ENCODE assay signal across 13 mouse cellular contexts in the genomic region with DNA sequence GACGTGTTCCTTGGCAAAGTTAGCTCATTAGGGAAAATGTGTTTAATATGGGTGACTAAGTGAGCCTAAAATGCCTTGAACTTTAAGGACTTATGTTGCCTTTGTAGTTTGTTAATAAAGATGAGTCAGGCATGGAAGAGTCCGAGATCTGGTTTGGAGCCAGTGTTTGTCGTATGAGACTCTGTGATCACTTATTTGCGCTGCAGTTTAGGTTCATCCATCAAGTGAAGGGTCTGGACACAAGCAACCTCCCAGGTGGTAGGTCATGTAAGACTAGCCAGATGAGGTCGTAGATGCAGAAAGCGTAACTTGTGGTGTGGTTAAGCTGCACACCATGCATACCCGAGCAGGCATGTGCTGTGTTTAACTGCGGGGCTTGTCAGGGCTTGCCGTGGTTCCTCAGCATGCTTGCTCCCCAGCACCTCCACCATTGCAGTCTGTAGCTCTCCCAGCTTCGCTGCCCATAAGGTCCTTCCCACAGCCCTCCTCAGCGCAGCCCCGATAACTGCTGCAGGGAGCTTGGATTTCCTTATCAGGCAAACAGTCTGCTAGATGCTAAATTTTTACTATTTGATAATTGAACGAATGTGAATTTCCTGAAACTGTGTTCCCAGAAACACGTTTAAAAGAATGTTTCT. TPM values are rescaled to one million over a fixed set of nuclear protein-coding genes. Genes with fewer than 3 reads are reported as not detected.
DNase-seq lines count a peak whose midpoint lies in the region; TF ChIP-seq lines count a peak whose summit lies in the region.
"Had no signal": no experiment of that assay in that cellular context is flagged by ENCODE, and none has a peak within 500 bp of the region (broad histone marks: within the 10 kb centered on the region; RNA-seq: fewer than 3 reads in every experiment).

No protein-coding gene starts in this region.

- TF ChIP-seq RAD21 in CH12.LX (IDR thresholded peaks at IDR 0.05; ENCODE audit: low read depth, low read length), result no peak

- peak overlapping the region in 1 of 3 experiments; percentile 19 for H3K4me3 ChIP-seq in CH12.LX (replicated peaks in 1 of 3; ENCODE audit: low read depth in 2 of 3, low read length in 2 of 3, poor library complexity in 1 of 3)

- H3K4me2 ChIP-seq in CH12.LX (ENCODE audit: insufficient read depth, low read depth, poor library complexity, severe bottlenecking), result peak overlapping the region; percentile 47

- no peaks in the 10 kb centered on the region for H3K79me2 ChIP-seq in CH12.LX (replicated peaks; ENCODE audit: control insufficient read depth, extremely low read depth, insufficient read depth, poor library complexity, severe bottlenecking)

- H3K36me3 ChIP-seq in CH12.LX (replicated peaks in 1 of 2; ENCODE audit: control insufficient read depth in 1 of 2, insufficient read depth in 1 of 2, low read length in 1 of 2), result peaks cover 19 to 56% of the 10 kb centered on the region in 2 experiments

- in situ Hi-C loops in CH12.LX (cut with MboI; ENCODE audit: low pct_ligation_motif_present, low pct_unique_long_range_greater_than_20kb, low sequenced_read_pairs), result no loop called here

- no peak for TF ChIP-seq CTCF in CH12.LX (conservative IDR thresholded peaks at IDR 0.05 in 1 of 2, IDR thresholded peaks at IDR 0.05 in 1 of 2; ENCODE audit: low read depth in 2 of 2, low read length in 2 of 2)

- peak; percentile 65 for TF ChIP-seq EP300 in CH12.LX (IDR thresholded peaks at IDR 0.05; ENCODE audit: low read length)

- no peaks in the 10 kb centered on the region for H3K9me3 ChIP-seq in CH12.LX (replicated peaks; ENCODE audit: low read length)

- dilution Hi-C loops in CH12.LX (cut with MboI; ENCODE audit: extremely low pct_ligation_motif_present, extremely low pct_unique_long_range_greater_than_20kb, low sequenced_read_pairs), result no loop called here

- intact Hi-C loops in gastrocnemius, postnatal 36 days (cut with DNase I), result no loop called here

- peaks cover 12 to 35% of the 10 kb centered on the region in 2 experiments for H3K4me1 ChIP-seq in CH12.LX (ENCODE audit: control insufficient read depth in 1 of 2, insufficient read depth in 2 of 2)

- peak overlapping the region; percentile 40; the same call in 1 of the 2 replicates for H3K9ac ChIP-seq in CH12.LX (ENCODE audit: insufficient read depth, low read depth)

- no peaks in the 10 kb centered on the region for H3K27me3 ChIP-seq in CH12.LX (replicated peaks)

- TF ChIP-seq POLR2A in CH12.LX (IDR thresholded peaks at IDR 0.05; ENCODE audit: low read depth, low read length), result peak; percentile 46

- DNase-seq in adrenal gland, adult 2 months, result peak; percentile 62
- DNase-seq in adrenal gland, postnatal 4 days (ENCODE audit: low spot score in 2 of 2), result no peak
- DNase-seq in CH12.LX (ENCODE audit: extremely low read depth) (peak; percentile 58), liver (peak; percentile 85)
- DNase-seq in c-Kit-positive CD71-positive TER-119-positive erythroid progenitor cells, embryonic 14.5 days (ENCODE audit: low spot score), result peak; percentile 80
- DNase-seq in gastrocnemius, postnatal 36 days, result no peak
- DNase-seq in B cell, adult 2 months, result no peak
- no peak for DNase-seq in right cerebral cortex, postnatal 25 days
- DNase-seq: cerebellum, postnatal 25 days; kidney, adult 2 months; left cerebral cortex, postnatal 4 days; midbrain, embryonic 14.5 days had no signal

- peak overlapping the region; percentile 78 for H3K27ac ChIP-seq in CH12.LX (ENCODE audit: insufficient read depth, low read depth)

TF ChIP-seq in CH12.LX, 34 proteins besides CTCF, POLR2A, EP300 and RAD21:
- TF ChIP-seq RCOR1 (conservative IDR thresholded peaks at IDR 0.05; ENCODE audit: low read depth, low read length) (no peak), NRF1 (IDR thresholded peaks at IDR 0.05; ENCODE audit: low read depth, low read length) (no peak), BHLHE40 (IDR thresholded peaks at IDR 0.05; ENCODE audit: low read depth, low read length) (peak; percentile 94), POLR2AphosphoS2 (IDR thresholded peaks at IDR 0.05; ENCODE audit: low read depth, low read length) (no peak), SIN3A (IDR thresholded peaks at IDR 0.05; ENCODE audit: low read length) (no peak), MYC (IDR thresholded peaks at IDR 0.05; ENCODE audit: low read depth, low read length) (peak; percentile 99), CHD2 (IDR thresholded peaks at IDR 0.05; ENCODE audit: low read length) (no peak), PAX5 (IDR thresholded peaks at IDR 0.05; ENCODE audit: low read length) (no peak), SMC3 (IDR thresholded peaks at IDR 0.05; ENCODE audit: low read depth, low read length) (no peak), HCFC1 (IDR thresholded peaks at IDR 0.05; ENCODE audit: low read depth, low read length) (no peak), JUN (IDR thresholded peaks at IDR 0.05; ENCODE audit: insufficient read depth, low read depth, low read length) (no peak), ZC3H11A (IDR thresholded peaks at IDR 0.05; ENCODE audit: low read depth, low read length) (no peak), MEF2A (IDR thresholded peaks at IDR 0.05; ENCODE audit: borderline replicate concordance, low read depth, low read length) (peak; percentile 83), ZKSCAN1 (IDR thresholded peaks at IDR 0.05; ENCODE audit: borderline replicate concordance, low read depth, low read length) (no peak), ELF1 (IDR thresholded peaks at IDR 0.05; ENCODE audit: low read depth, low read length) (peak; percentile 38; the same call in 1 of the 2 replicates), USF1 (IDR thresholded peaks at IDR 0.05; ENCODE audit: low read depth, low read length) (no peak), TBP (conservative IDR thresholded peaks at IDR 0.05; ENCODE audit: low read depth, low read length) (no peak), KAT2A (IDR thresholded peaks at IDR 0.05; ENCODE audit: insufficient replicate concordance, low read length) (no peak), ETS1 (conservative IDR thresholded peaks at IDR 0.05; ENCODE audit: low read depth, low read length) (peak; percentile 80), IRF4 (IDR thresholded peaks at IDR 0.05; ENCODE audit: low read depth, low read length) (peak; percentile 76; the same call in 1 of the 2 replicates), MAX (IDR thresholded peaks at IDR 0.05; ENCODE audit: low read length) (peak; percentile 95), MXI1 (IDR thresholded peaks at IDR 0.05; ENCODE audit: low read depth, low read length) (no peak), ZMIZ1 (IDR thresholded peaks at IDR 0.05; ENCODE audit: low read depth, low read length) (no peak), TCF12 (IDR thresholded peaks at IDR 0.05; ENCODE audit: low read depth, low read length) (peak; percentile 80; the same call in 1 of the 2 replicates), JUND (conservative IDR thresholded peaks at IDR 0.05; ENCODE audit: low read depth, low read length) (no peak), CHD1 (IDR thresholded peaks at IDR 0.05; ENCODE audit: low read depth, low read length) (peak; percentile 98), ZNF384 (IDR thresholded peaks at IDR 0.05; ENCODE audit: low read depth, low read length) (no peak), E2F4 (IDR thresholded peaks at IDR 0.05; ENCODE audit: insufficient replicate concordance, low read depth, low read length) (no peak), USF2 (conservative IDR thresholded peaks at IDR 0.05; ENCODE audit: low read depth, low read length) (no peak), MAFK (IDR thresholded peaks at IDR 0.05; ENCODE audit: insufficient replicate concordance, low read length) (no peak), NELFE (IDR thresholded peaks at IDR 0.05; ENCODE audit: low read depth, low read length) (no peak), MAZ (IDR thresholded peaks at IDR 0.05; ENCODE audit: low read depth, low read length) (no peak), GABPA (IDR thresholded peaks at IDR 0.05; ENCODE audit: insufficient replicate concordance, low read depth, low read length) (no peak), UBTF (IDR thresholded peaks at IDR 0.05; ENCODE audit: low read depth, low read length) (no peak)
TF ChIP-seq in CH12.LX: peak in this region for 9.

RNA-seq across cellular contexts. Expression of a gene that starts 37.0 kb away (rescaled TPM):
- 10 to 100 TPM; 40.6 to 57.6 TPM for total RNA-seq in adrenal gland, adult 2 months (2021)
- 2.7 and 3.7 TPM in 2 replicates for polyA plus RNA-seq in adrenal gland, adult 2 months (2012; rRNA removed)
- 10 to 100 TPM; 32.3 to 32.5 TPM for total RNA-seq in adrenal gland, postnatal 4 days (2021)
- total RNA-seq in CH12.LX (2012; rRNA removed), result 17.3 and 18.4 TPM in 2 replicates
- total RNA-seq in CH12.LX (2014; rRNA removed), result 9.7 and 10.8 TPM in 2 replicates
- polyA plus RNA-seq in CH12.LX (2012; ENCODE audit: insufficient read length, low read depth), result 21.7 and 25.7 TPM in 2 replicates
- total RNA-seq in gastrocnemius, postnatal 36 days (2021), result 10 to 100 TPM; 23.6 to 24.1 TPM

RNA-seq across cellular contexts. Expression of a gene that starts 45.1 kb away (rescaled TPM):
- not detected for total RNA-seq in adrenal gland, adult 2 months (2021)
- polyA plus RNA-seq in adrenal gland, adult 2 months (2012; rRNA removed), result 2.0 and 3.2 TPM in 2 replicates
- under 1 TPM; 0.36 to 0.79 TPM for total RNA-seq in adrenal gland, postnatal 4 days (2021)
- total RNA-seq in CH12.LX (2012; rRNA removed) (not detected in 2 replicates), CH12.LX (2014; rRNA removed) (0.16 TPM in 1 of 2 replicates, not detected in the other)
- polyA plus RNA-seq in CH12.LX (2012; ENCODE audit: insufficient read length, low read depth), result not detected in 2 replicates
- under 1 TPM in 1 of 2 experiments, not detected in 1; 0.42 TPM for total RNA-seq in gastrocnemius, postnatal 36 days (2021)
- total RNA-seq: left cerebral cortex, postnatal 4 days had no signal
- polyA plus RNA-seq: heart, postnatal 0 days had no signal

Comparison
In these comparisons a context has a peak if more than half of its experiments do, and no peak if none do; other contexts are left out.
1. DNase-seq: peak in adrenal gland, adult 2 months (single experiment), CH12.LX (single experiment), c-Kit-positive CD71-positive TER-119-positive erythroid progenitor cells, embryonic 14.5 days (single experiment) and liver (single experiment); none in adrenal gland, postnatal 4 days (0 of 2), gastrocnemius, postnatal 36 days (0 of 2), B cell, adult 2 months (0 of 2) and right cerebral cortex, postnatal 25 days (single experiment).